Mouse (Mus musculus) forebrain, embryonic 16.5 days (tissue): Measurements from ENCODE around the gene Caskin2. TPM values are rescaled to one million over a fixed set of nuclear protein-coding genes. Genes with fewer than 3 reads are reported as not detected.

Experiments
- ATAC-seq: fragments of 200-750 bp; cut with Nextera tagmentation; 2 replicates; pipeline ENCODE4 v1.8.0; 2017; ENCODE audit warnings: mild to moderate bottlenecking, moderate library complexity
- H3K27ac ChIP-seq: fragments of 300-500 bp; sonication (generic); 2 replicates; pipeline ENCODE4 v1.5.1; 2014; ENCODE audit warnings: low read length, control low read depth
- H3K27me3 ChIP-seq: fragments of 300-500 bp; sonication (generic); replicated peaks from 2 replicates; pipeline ENCODE4 v1.6.1; 2014; ENCODE audit warnings: low read length; ENCODE audit not compliant: control insufficient read depth, insufficient read depth
- H3K36me3 ChIP-seq: fragments of 300-500 bp; sonication (generic); 2 replicates; pipeline ENCODE4 v1.6.1; 2014; ENCODE audit not compliant: control insufficient read depth, insufficient read depth
- H3K4me1 ChIP-seq: fragments of 300-500 bp; sonication (generic); replicated peaks from 2 replicates; pipeline ENCODE4 v1.6.1; 2014; ENCODE audit warnings: low read length; ENCODE audit not compliant: control insufficient read depth, insufficient read depth
- H3K4me2 ChIP-seq: fragments of 300-500 bp; sonication (generic); 2 replicates; pipeline ENCODE4 v1.6.1; 2014; ENCODE audit warnings: mild to moderate bottlenecking, low read length, control low read depth
- H3K4me3 ChIP-seq: fragments of 300-500 bp; sonication (generic); replicated peaks from 2 replicates; pipeline ENCODE4 v1.5.1; 2014; ENCODE audit warnings: mild to moderate bottlenecking, low read length, control low read depth
- H3K9ac ChIP-seq: fragments of 300-500 bp; sonication (generic); replicated peaks from 2 replicates; pipeline ENCODE4 v1.6.1; 2014; ENCODE audit warnings: low read depth, low read length, control low read depth
- H3K9me3 ChIP-seq: fragments of 300-500 bp; sonication (generic); 2 replicates; pipeline ENCODE4 v1.6.1; 2016; ENCODE audit warnings: low read length; ENCODE audit not compliant: control insufficient read depth
- WGBS: fragments of 180-500 bp; shearing (Covaris S2); extraction: QIAGEN DNeasy Blood & Tissue Kit; methylation state at CpG from one replicate; pipeline ENCODE4 v1.1.7; 2014; 5-methylcytosine and 5-hydroxymethylcytosine counted together
- microRNA-seq: library from miRNA; unstranded; fragments of <30 nt; microRNA quantifications from one replicate; pipeline ENCODE4, GENCODE M21; 2017
- polyA plus RNA-seq: library from polyadenylated mRNA; unstranded; fragments of >200 nt; fragmentation: Nextera tagmentation; extraction: Ambion mirVana; gene quantifications from 2 replicates; pipeline ENCODE4 v1.2.1, GENCODE M21; 2015

The Caskin2 gene
- polyA plus RNA-seq, 1 experiment from 2014 or later: 11.2 TPM

GRCm38 (mm10) chr11:115753485-115753884 lies 60.0 kb downstream of the Caskin2 start:
- H3K4me3 ChIP-seq: no peak overlapping the region
- H3K4me1 ChIP-seq: peaks cover 4% of the 10 kb centered on the region; the same call in 1 of the 2 replicates
- no peaks in the 10 kb centered on the region for H3K36me3 ChIP-seq
- ATAC-seq: no peak
- H3K9ac ChIP-seq: no peak overlapping the region
- no peak overlapping the region for H3K4me2 ChIP-seq
- no peaks in the 10 kb centered on the region for H3K27me3 ChIP-seq
- WGBS: 77% methylated on average over 4 of the region's 4 CpGs
- H3K27ac ChIP-seq: no peak overlapping the region
- no peaks in the 10 kb centered on the region for H3K9me3 ChIP-seq

DNA sequence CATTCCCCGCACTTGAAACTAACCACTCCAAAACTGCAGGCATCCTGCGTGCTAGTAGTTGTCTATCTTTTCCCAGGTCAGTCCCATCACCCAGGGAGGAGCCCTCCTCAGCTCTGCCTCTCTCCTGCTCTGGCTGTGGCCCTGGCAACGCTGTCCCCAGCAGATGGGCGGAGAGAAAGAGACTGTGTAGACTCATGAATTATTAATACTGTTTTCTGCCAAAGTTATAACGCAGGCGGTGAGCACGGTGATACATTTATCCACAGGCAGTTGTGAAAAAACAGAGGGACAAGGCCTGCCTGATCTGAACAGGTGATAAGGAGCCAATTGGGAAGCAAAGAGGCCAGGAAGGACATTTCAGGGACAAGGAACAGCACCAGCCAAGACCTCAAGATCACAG lies 60.8 kb downstream of the Caskin2 start:
- Histone ChIP-seq H3K4me3 (no peak overlapping the region), H3K4me2 (no peak overlapping the region), H3K9ac (no peak overlapping the region), H3K27me3 (no peaks in the 10 kb centered on the region), H3K9me3 (no peaks in the 10 kb centered on the region), H3K27ac (no peak overlapping the region), H3K36me3 (no peaks in the 10 kb centered on the region), H3K4me1 (peaks cover 4% of the 10 kb centered on the region; the same call in 1 of the 2 replicates)
- 33% methylated on average over 7 of the region's 7 CpGs for WGBS
- ATAC-seq: peak; percentile 71

GRCm38 (mm10) chr11:115751725-115752124 lies 61.7 kb downstream of the Caskin2 start:
- H3K4me1 ChIP-seq: peaks cover 4% of the 10 kb centered on the region; the same call in 1 of the 2 replicates
- H3K9ac ChIP-seq: no peak overlapping the region
- no peak overlapping the region for H3K4me3 ChIP-seq
- H3K27me3 ChIP-seq: no peaks in the 10 kb centered on the region
- no peak for ATAC-seq
- WGBS: 56% methylated on average over 2 of the region's 2 CpGs
- no peaks in the 10 kb centered on the region for H3K9me3 ChIP-seq
- H3K36me3 ChIP-seq: no peaks in the 10 kb centered on the region
- no peak overlapping the region for H3K27ac ChIP-seq
- no peak overlapping the region for H3K4me2 ChIP-seq

- no peak overlapping the region for H3K4me3 ChIP-seq
- H3K36me3 ChIP-seq: no peaks in the 10 kb centered on the region
- no peak for ATAC-seq
- H3K27ac ChIP-seq: no peak overlapping the region
- H3K9me3 ChIP-seq: no peaks in the 10 kb centered on the region
- H3K4me1 ChIP-seq: peaks cover 4% of the 10 kb centered on the region; the same call in 1 of the 2 replicates
- 69% methylated on average over 5 of the region's 5 CpGs for WGBS
- no peaks in the 10 kb centered on the region for H3K27me3 ChIP-seq
- no peak overlapping the region for H3K4me2 ChIP-seq
- no peak overlapping the region for H3K9ac ChIP-seq
These were observed 63.6 kb downstream of the Caskin2 start for GRCm38 (mm10) chr11:115749834-115750233.

Small RNA genes lying within 50 kb of the gene (microRNA-seq; reads per million reads assigned to microRNA genes)
- 0.62 reads per million for gene Mir5621

Other genes with a start within 250 kb of the Caskin2 start
- gene Nup85, start 249.2 kb downstream of the Caskin2 start, polyA plus RNA-seq: 138 and 144 TPM in 2 replicates
- gene Mrps7, start 209.7 kb downstream of the Caskin2 start, polyA plus RNA-seq: 68.0 and 76.5 TPM in 2 replicates
- 32.5 and 37.4 TPM in 2 replicates for gene Gga3, start 209.6 kb downstream of the Caskin2 start, polyA plus RNA-seq
- 9.8 and 12.9 TPM in 2 replicates for gene Mif4gd, start 200.7 kb downstream of the Caskin2 start, polyA plus RNA-seq
- 57.2 and 63.0 TPM in 2 replicates for gene Slc25a19, start 185.3 kb downstream of the Caskin2 start, polyA plus RNA-seq
- 188 and 194 TPM in 2 replicates for gene Grb2, start 105.0 kb downstream of the Caskin2 start, polyA plus RNA-seq
- 29.1 and 29.8 TPM in 2 replicates for gene Tmem94, start 48.2 kb downstream of the Caskin2 start, polyA plus RNA-seq
- gene Tsen54, start 1.1 kb upstream of the Caskin2 start, polyA plus RNA-seq: 25.8 and 28.3 TPM in 2 replicates
- gene Llgl2, start 10.4 kb upstream of the Caskin2 start, polyA plus RNA-seq: 1.3 and 2.0 TPM in 2 replicates
- gene Myo15b, start 44.8 kb upstream of the Caskin2 start, polyA plus RNA-seq: 0.18 TPM in 1 of 2 replicates, not detected in the other
- 1.2 and 1.8 TPM in 2 replicates for gene Smim5, start 86.3 kb upstream of the Caskin2 start, polyA plus RNA-seq
- gene Smim6, start 98.4 kb upstream of the Caskin2 start, polyA plus RNA-seq: 0.93 and 0.95 TPM in 2 replicates
- 56.2 and 60.7 TPM in 2 replicates for gene Sap30bp, start 119.6 kb upstream of the Caskin2 start, polyA plus RNA-seq
- 25.6 and 26.0 TPM in 2 replicates for gene Recql5, start 119.8 kb upstream of the Caskin2 start, polyA plus RNA-seq
- gene Itgb4, start 161.1 kb upstream of the Caskin2 start, polyA plus RNA-seq: 0.67 and 0.80 TPM in 2 replicates
- gene Galk1, start 199.1 kb upstream of the Caskin2 start, polyA plus RNA-seq: 61.3 and 64.2 TPM in 2 replicates
- gene H3f3b, start 214.3 kb upstream of the Caskin2 start, polyA plus RNA-seq: 2,318 and 2,532 TPM in 2 replicates
- gene Unk, start 216.7 kb upstream of the Caskin2 start, polyA plus RNA-seq: 37.6 and 42.1 TPM in 2 replicates